ENCODE assay signal across 37 mouse cellular contexts in genomic region chr3:92870116-92870515, GRCm38 (mm10). TPM values are rescaled to one million over a fixed set of nuclear protein-coding genes. Genes with fewer than 3 reads are reported as not detected.
"Had no signal": no experiment of that assay in that cellular context is flagged by ENCODE, and none has a peak within 500 bp of the region (broad histone marks: within the 10 kb centered on the region; RNA-seq: fewer than 3 reads in every experiment).

Gene 2310050C09Rik, minus strand, starts transcription at chr3:92870216.

- H3K9me3 ChIP-seq: limb, embryonic 10.5 days; limb, embryonic 12.5 days; limb, embryonic 13.5 days; limb, embryonic 15.5 days; liver, embryonic 12.5 days; liver, embryonic 13.5 days; liver, embryonic 15.5 days; lung, embryonic 15.5 days; midbrain, embryonic 10.5 days; midbrain, embryonic 12.5 days; midbrain, embryonic 13.5 days; midbrain, embryonic 15.5 days had no signal

- H3K4me3 ChIP-seq: limb, embryonic 10.5 days; limb, embryonic 12.5 days; limb, embryonic 13.5 days; limb, embryonic 15.5 days; liver, embryonic 12.5 days; liver, embryonic 13.5 days; liver, embryonic 15.5 days; lung, embryonic 15.5 days; megakaryocyte, embryonic 14.5 days; midbrain, embryonic 10.5 days; midbrain, embryonic 12.5 days; midbrain, embryonic 13.5 days; midbrain, embryonic 15.5 days; myocyte had no signal

- H3K27me3 ChIP-seq: limb, embryonic 12.5 days; limb, embryonic 13.5 days; limb, embryonic 15.5 days; liver, embryonic 12.5 days; liver, embryonic 13.5 days; liver, embryonic 15.5 days; lung, embryonic 15.5 days; megakaryocyte, embryonic 14.5 days; midbrain, embryonic 12.5 days; midbrain, embryonic 13.5 days; midbrain, embryonic 15.5 days had no signal

- H3K4me1 ChIP-seq: limb, embryonic 10.5 days; limb, embryonic 12.5 days; limb, embryonic 13.5 days; limb, embryonic 15.5 days; liver, embryonic 12.5 days; liver, embryonic 13.5 days; liver, embryonic 15.5 days; lung, embryonic 15.5 days; megakaryocyte, embryonic 14.5 days; midbrain, embryonic 10.5 days; midbrain, embryonic 12.5 days; midbrain, embryonic 13.5 days; midbrain, embryonic 15.5 days had no signal

- H3K4me2 ChIP-seq: limb, embryonic 12.5 days; limb, embryonic 13.5 days; limb, embryonic 15.5 days; liver, embryonic 11.5 days; liver, embryonic 12.5 days; liver, embryonic 13.5 days; liver, embryonic 15.5 days; lung, embryonic 14.5 days; lung, embryonic 15.5 days; midbrain, embryonic 11.5 days; midbrain, embryonic 12.5 days; midbrain, embryonic 13.5 days; midbrain, embryonic 15.5 days had no signal

- H3K27ac ChIP-seq: limb, embryonic 10.5 days; limb, embryonic 12.5 days; limb, embryonic 13.5 days; limb, embryonic 15.5 days; liver, embryonic 12.5 days; liver, embryonic 13.5 days; liver, embryonic 14.5 days; liver, embryonic 15.5 days; lung, embryonic 15.5 days; macrophage; midbrain, embryonic 10.5 days; midbrain, embryonic 12.5 days; midbrain, embryonic 13.5 days; midbrain, embryonic 15.5 days had no signal

- H3K9ac ChIP-seq: limb, embryonic 12.5 days; limb, embryonic 13.5 days; limb, embryonic 15.5 days; liver, embryonic 12.5 days; liver, embryonic 13.5 days; liver, embryonic 14.5 days; liver, embryonic 15.5 days; liver, postnatal 0 days; lung, embryonic 14.5 days; lung, embryonic 15.5 days; midbrain, embryonic 12.5 days; midbrain, embryonic 13.5 days; midbrain, embryonic 15.5 days had no signal

- H3K36me3 ChIP-seq: limb, embryonic 10.5 days; limb, embryonic 12.5 days; limb, embryonic 13.5 days; limb, embryonic 15.5 days; liver, embryonic 12.5 days; liver, embryonic 13.5 days; liver, embryonic 15.5 days; lung, embryonic 15.5 days; midbrain, embryonic 10.5 days; midbrain, embryonic 12.5 days; midbrain, embryonic 13.5 days; midbrain, embryonic 15.5 days had no signal

- DNase-seq: left cerebral cortex, postnatal 4 days; liver; liver, embryonic 13.5 days; liver, postnatal 0 days; lung, adult 18-20 months; lung, adult 2 months; lung, embryonic 14.5 days; lung, postnatal 10 days; lung, postnatal 14 days; lung, postnatal 36 days; lung, postnatal 4 days; midbrain, embryonic 14.5 days had no signal

- ATAC-seq: liver, embryonic 12.5 days; liver, postnatal 0 days; lung, postnatal 0 days; midbrain, embryonic 13.5 days; midbrain, embryonic 15.5 days; midbrain, embryonic 16.5 days had no signal

RNA-seq across cellular contexts. Expression of gene 2310050C09Rik, which starts in this region (rescaled TPM):
- polyA plus RNA-seq: limb, embryonic 10.5 days; limb, embryonic 11.5 days; limb, embryonic 12.5 days; liver, adult 2 months; liver, embryonic 11.5 days; liver, embryonic 12.5 days; liver, embryonic 13.5 days; liver, embryonic 14.5 days; liver, embryonic 15.5 days; liver, embryonic 16.5 days; liver, postnatal 0 days; lung, embryonic 14.5 days; lung, embryonic 15.5 days; lung, embryonic 16.5 days; lung, postnatal 0 days; macrophage; midbrain, embryonic 10.5 days; midbrain, embryonic 11.5 days; midbrain, embryonic 12.5 days; midbrain, embryonic 13.5 days; midbrain, embryonic 14.5 days; midbrain, embryonic 15.5 days; midbrain, embryonic 16.5 days; midbrain, postnatal 0 days; myocyte; neural tube, embryonic 11.5 days had no signal
